8 mouse cellular contexts compared by ENCODE assay signal in the genomic region with DNA sequence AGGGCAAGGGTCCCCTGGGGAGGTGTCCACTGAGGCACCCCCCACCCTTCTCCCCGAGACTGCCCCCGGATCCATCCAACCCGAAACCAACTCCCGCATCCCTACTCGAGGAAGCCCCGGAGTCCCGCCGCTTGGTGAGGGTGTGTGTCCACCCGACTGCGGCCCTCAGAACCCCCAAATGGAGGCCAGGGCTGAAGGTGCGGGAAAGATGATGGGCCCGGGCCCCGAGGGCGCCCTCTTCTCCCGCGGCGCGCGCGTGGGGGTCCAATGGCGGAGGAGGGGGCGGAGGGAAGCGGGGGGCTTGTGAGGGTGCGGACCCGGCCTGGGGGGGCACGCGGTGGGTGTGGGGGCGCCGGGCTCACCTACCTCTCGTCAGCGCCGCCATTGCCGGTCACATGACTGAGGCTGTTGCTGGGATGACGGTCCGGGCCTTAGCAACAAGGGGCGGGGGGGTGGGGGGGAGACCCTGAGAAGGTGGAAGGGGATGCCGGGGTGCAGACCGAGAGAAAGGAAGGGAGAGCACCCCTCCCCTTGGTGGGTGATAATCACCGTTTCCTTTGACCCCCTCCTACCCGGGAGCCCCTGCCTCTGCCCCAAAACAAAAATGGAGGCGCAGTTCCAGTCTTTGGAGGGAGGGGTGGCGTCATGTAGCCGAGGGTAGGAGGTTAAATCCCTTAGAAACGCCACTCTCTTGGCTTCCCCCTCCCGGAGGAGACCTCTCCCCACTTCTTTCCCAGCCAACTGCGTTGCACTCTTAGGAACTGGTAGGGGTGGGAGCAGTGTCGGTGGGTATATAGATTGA. TPM values are rescaled to one million over a fixed set of nuclear protein-coding genes. Genes with fewer than 3 reads are reported as not detected.
A peak's percentile ranks its signal among the peaks of the same experiment; 100 is the strongest.
DNase-seq lines count a peak whose midpoint lies in the region; ATAC-seq and TF ChIP-seq lines count a peak whose summit lies in the region.

A gene (minus strand): TSS at position 401 of the 802 bp plus-strand sequence.

- H3K9me3 ChIP-seq in limb, embryonic 13.5 days = no peaks in the 10 kb centered on the region
- no peaks in the 10 kb centered on the region for H3K9me3 ChIP-seq in midbrain, embryonic 16.5 days (replicated peaks; ENCODE audit: control insufficient read depth, low read length, poor library complexity, severe bottlenecking)

- peaks cover 15% of the 10 kb centered on the region for H3K36me3 ChIP-seq in spleen, adult 2 months (ENCODE audit: control insufficient read depth, insufficient read depth, low read length)
- H3K36me3 ChIP-seq in limb, embryonic 13.5 days = peaks cover 63% of the 10 kb centered on the region
- peaks cover 29% of the 10 kb centered on the region for H3K36me3 ChIP-seq in midbrain, embryonic 16.5 days (ENCODE audit: control insufficient read depth, insufficient read depth, low read length)

- H3K27ac ChIP-seq in spleen, adult 2 months (ENCODE audit: insufficient read depth, low read length) = peak within 1 kb of the TSS; percentile 38
- peak within 1 kb of the TSS; percentile 94 for H3K27ac ChIP-seq in limb, embryonic 13.5 days
- peak within 1 kb of the TSS; percentile 91 for H3K27ac ChIP-seq in midbrain, embryonic 16.5 days (ENCODE audit: low read length)

- peak within 1 kb of the TSS; percentile 65 for H3K4me3 ChIP-seq in spleen, adult 2 months (ENCODE audit: extremely low read depth, insufficient read depth, insufficient read length)
- H3K4me3 ChIP-seq in limb, embryonic 13.5 days = peak within 1 kb of the TSS; percentile 90
- peak within 1 kb of the TSS; percentile 78 for H3K4me3 ChIP-seq in midbrain, embryonic 16.5 days (ENCODE audit: low read depth, low read length)

- WGBS in spleen, adult 2 months = under 1% methylated on average over 45 of the region's 47 CpGs
- WGBS in limb, embryonic 13.5 days = 0% methylated on average over 27 of the region's 47 CpGs
- 1% methylated on average over 26 of the region's 47 CpGs for WGBS in midbrain, embryonic 16.5 days

- peaks cover 4% of the 10 kb centered on the region; the same call in 1 of the 2 replicates for H3K4me1 ChIP-seq in spleen, adult 2 months (ENCODE audit: control insufficient read depth, insufficient read depth, insufficient read length)
- H3K4me1 ChIP-seq in limb, embryonic 13.5 days = peaks cover 45% of the 10 kb centered on the region
- peaks cover 16% of the 10 kb centered on the region for H3K4me1 ChIP-seq in midbrain, embryonic 16.5 days (ENCODE audit: control insufficient read depth, insufficient read depth, low read length)

- no peak for DNase-seq in spleen, adult 2 months (ENCODE audit: low read depth in 1 of 2, low spot score in 2 of 2)
- no peak for DNase-seq in spleen, postnatal 36 days (ENCODE audit: low spot score in 2 of 2)
- peak; percentile 69 to 71 for DNase-seq in cerebellum, postnatal 14 days
- DNase-seq in gastrocnemius, postnatal 25 days = peak; percentile 53
- no peak for DNase-seq in natural killer cell, adult 2 months (ENCODE audit: low spot score in 2 of 2)

- ATAC-seq in inflammation-experienced regulatory T-cells, adult 6 months = peak; percentile 52
- peak; percentile 57 for ATAC-seq in limb, embryonic 13.5 days (ENCODE audit: low FRiP score, low read depth)
- ATAC-seq in midbrain, embryonic 16.5 days = peak; percentile 73

- no peak for TF ChIP-seq POLR2A in spleen, adult 2 months (IDR thresholded peaks at IDR 0.05; ENCODE audit: low read depth, low read length)

- peak within 1 kb of the TSS; percentile 94 for H3K9ac ChIP-seq in limb, embryonic 13.5 days
- peak within 1 kb of the TSS; percentile 98 for H3K9ac ChIP-seq in midbrain, embryonic 16.5 days (ENCODE audit: low read depth, low read length)

- H3K4me2 ChIP-seq in limb, embryonic 13.5 days (replicated peaks) = peak within 1 kb of the TSS; percentile 86
- H3K4me2 ChIP-seq in midbrain, embryonic 16.5 days (ENCODE audit: low read length) = peak within 1 kb of the TSS; percentile 90

- no peak for TF ChIP-seq CTCF in spleen, adult 2 months (IDR thresholded peaks at IDR 0.05; ENCODE audit: extremely low read depth, insufficient read depth, insufficient read length, insufficient replicate concordance)

- no peaks in the 10 kb centered on the region for H3K27me3 ChIP-seq in spleen, adult 2 months (ENCODE audit: control insufficient read depth, insufficient read depth, low read length)
- no peaks in the 10 kb centered on the region for H3K27me3 ChIP-seq in limb, embryonic 13.5 days
- no peaks in the 10 kb centered on the region for H3K27me3 ChIP-seq in midbrain, embryonic 16.5 days (ENCODE audit: control insufficient read depth, insufficient read depth, low read depth, low read length)

RNA-seq across cellular contexts. Expression of the gene that starts here (rescaled TPM):
- polyA plus RNA-seq in spleen, adult 2 months (2012; rRNA removed) = 67.9 and 83.7 TPM in 2 replicates
- total RNA-seq in gastrocnemius, postnatal 25 days (2021) = 10 to 100 TPM; 18.9 to 19.6 TPM
- 10 to 100 TPM; 35.2 to 56.0 (median 47.0) TPM for polyA plus RNA-seq in inflammation-experienced regulatory T-cells, adult 6 months (2017; shearing (Covaris generic))
- 169 and 173 TPM in 2 replicates for polyA plus RNA-seq in limb, embryonic 13.5 days (2015; fragmentation: Nextera tagmentation; extraction: Ambion mirVana)
- 254 and 255 TPM in 2 replicates for polyA plus RNA-seq in midbrain, embryonic 16.5 days (2015; fragmentation: Nextera tagmentation; extraction: Ambion mirVana)

Comparison
In these comparisons a context has a peak if more than half of its experiments do, and no peak if none do; other contexts are left out.
1. DNase-seq: peak in cerebellum, postnatal 14 days (2 of 2) and gastrocnemius, postnatal 25 days (single experiment); none in spleen, adult 2 months (0 of 2), spleen, postnatal 36 days (0 of 2) and natural killer cell, adult 2 months (0 of 2).
2. H3K27ac ChIP-seq: peak in every context shown above with its lines; median percentile 94 in limb, embryonic 13.5 days; 91 in midbrain, embryonic 16.5 days; 38 in spleen, adult 2 months.
3. Peak in every context shown above with its lines, with median percentiles within 50 percentile points of each other: H3K4me3 ChIP-seq and ATAC-seq.